Mouse (Mus musculus) monocyte, adult 5-6 weeks (primary cell): ENCODE results near the gene Map3k5. TPM values are rescaled to one million over a fixed set of nuclear protein-coding genes. Genes with fewer than 3 reads are reported as not detected.
"Not testable (repeated sequence)": the region's sequence is repeated elsewhere in the genome, so short reads cannot be mapped to it uniquely, and the experiment has no call there.

Experiments
- ATAC-seq: fragments of 153-309, 156-312 bp; replicated peaks from 2 replicates; pipeline ENCODE4 v1.8.0; 2017; ENCODE audit warnings: mild to moderate bottlenecking; ENCODE audit not compliant: low TSS enrichment, insufficient number of reproducible peaks, severe bottlenecking, poor library complexity, low FRiP score
- total RNA-seq: library from RNA; stranded (forward); fragments of 200-1000, 200-491, 200-594 nt; gene quantifications from 3 replicates; pipeline ENCODE4 v1.2.3, GENCODE M21; 2017

Map3k5 gene
- total RNA-seq, 1 experiment from 2014 or later = 99.2 TPM

- no peak for ATAC-seq
Measured at GRCm38 (mm10) chr10:19954572-19954971, 20.3 kb downstream of the Map3k5 start.

- peak; percentile 60; the same call in 1 of the 2 replicates for ATAC-seq
Measured at GRCm38 (mm10) chr10:19955817-19956216, 21.5 kb downstream of the Map3k5 start.

GRCm38 (mm10) chr10:19956745-19957144 is 22.5 kb downstream of the Map3k5 start:
- ATAC-seq = no peak

- ATAC-seq = no peak
Measured at GRCm38 (mm10) chr10:19960831-19961380, 26.6 kb downstream of the Map3k5 start.

GRCm38 (mm10) chr10:19962746-19963145 is 28.5 kb downstream of the Map3k5 start:
- no peak for ATAC-seq

GRCm38 (mm10) chr10:19963206-19963605 is 28.9 kb downstream of the Map3k5 start:
- ATAC-seq = no peak

- no peak for ATAC-seq
Measured at GRCm38 (mm10) chr10:19964105-19964504, 29.8 kb downstream of the Map3k5 start.

GRCm38 (mm10) chr10:19966597-19966996 is 32.3 kb downstream of the Map3k5 start:
- ATAC-seq = no peak

- ATAC-seq = no peak
Measured at GRCm38 (mm10) chr10:19968445-19968844, 34.2 kb downstream of the Map3k5 start.

- ATAC-seq = no peak
Measured at GRCm38 (mm10) chr10:19969831-19970460, 35.7 kb downstream of the Map3k5 start.

- ATAC-seq = not testable (repeated sequence)
Measured at GRCm38 (mm10) chr10:19971491-19971890, 37.2 kb downstream of the Map3k5 start.

- ATAC-seq = no peak
Measured at GRCm38 (mm10) chr10:19973321-19974108, 39.2 kb downstream of the Map3k5 start.

GRCm38 (mm10) chr10:19977557-19977956 is 43.3 kb downstream of the Map3k5 start:
- ATAC-seq = no peak

GRCm38 (mm10) chr10:19978662-19979199 is 44.5 kb downstream of the Map3k5 start:
- ATAC-seq = 0 out of 2 replicates have a peak, but pooled peaks have one; percentile 53

- ATAC-seq = no peak
Measured at GRCm38 (mm10) chr10:19987736-19988135, 53.5 kb downstream of the Map3k5 start.

GRCm38 (mm10) chr10:19989986-19990385 is 55.7 kb downstream of the Map3k5 start:
- ATAC-seq = no peak

- ATAC-seq = no peak
Measured at GRCm38 (mm10) chr10:19990638-19991037, 56.4 kb downstream of the Map3k5 start.

GRCm38 (mm10) chr10:19991237-19991865 is 57.1 kb downstream of the Map3k5 start:
- no peak for ATAC-seq

GRCm38 (mm10) chr10:19991866-19992252 is 57.6 kb downstream of the Map3k5 start:
- ATAC-seq = peak; percentile 88
